Mouse (Mus musculus): ENCODE results near the gene Nkain1. TPM values are rescaled to one million over a fixed set of nuclear protein-coding genes. Genes with fewer than 3 reads are reported as not detected.

The Nkain1 gene
- polyA plus RNA-seq, 1 experiment = 2.4 TPM

- no peak for DNase-seq
- Histone ChIP-seq H3K27me3 (ENCODE audit: control insufficient read depth, insufficient read depth, low read length) (no peaks in the 10 kb centered on the region), H3K4me1 (replicated peaks; ENCODE audit: control insufficient read depth, insufficient read depth, low read length) (no peaks in the 10 kb centered on the region), H3K27ac (ENCODE audit: control insufficient read depth, insufficient read depth, low read length) (no peak overlapping the region), H3K4me3 (ENCODE audit: control insufficient read depth, insufficient read depth, low read length) (no peak overlapping the region), H3K36me3 (ENCODE audit: control insufficient read depth, insufficient read depth, low read length) (no peaks in the 10 kb centered on the region)
- TF ChIP-seq CTCF (IDR thresholded peaks at IDR 0.05; ENCODE audit: borderline replicate concordance, control insufficient read depth, extremely low read depth, insufficient read depth, low read length, poor library complexity) (no peak), POLR2A (IDR thresholded peaks at IDR 0.05; ENCODE audit: control insufficient read depth, extremely low read depth, insufficient read depth, low read length, poor library complexity) (no peak)
- WGBS = 89% methylated on average over 4 of the region's 4 CpGs
Measured at GRCm38 (mm10) chr4:130543121-130543520, 30.9 kb downstream of the Nkain1 start.

GRCm38 (mm10) chr4:130540831-130541230 is 33.1 kb downstream of the Nkain1 start:
- no peak for TF ChIP-seq CTCF (IDR thresholded peaks at IDR 0.05; ENCODE audit: borderline replicate concordance, control insufficient read depth, extremely low read depth, insufficient read depth, low read length, poor library complexity)
- no peak for TF ChIP-seq POLR2A (IDR thresholded peaks at IDR 0.05; ENCODE audit: control insufficient read depth, extremely low read depth, insufficient read depth, low read length, poor library complexity)
- Histone ChIP-seq H3K27me3 (ENCODE audit: control insufficient read depth, insufficient read depth, low read length) (no peaks in the 10 kb centered on the region), H3K27ac (ENCODE audit: control insufficient read depth, insufficient read depth, low read length) (no peak overlapping the region), H3K36me3 (ENCODE audit: control insufficient read depth, insufficient read depth, low read length) (no peaks in the 10 kb centered on the region), H3K4me1 (replicated peaks; ENCODE audit: control insufficient read depth, insufficient read depth, low read length) (no peaks in the 10 kb centered on the region), H3K4me3 (ENCODE audit: control insufficient read depth, insufficient read depth, low read length) (no peak overlapping the region)
- WGBS = 89% methylated on average over 4 of the region's 4 CpGs
- DNase-seq = no peak

DNA sequence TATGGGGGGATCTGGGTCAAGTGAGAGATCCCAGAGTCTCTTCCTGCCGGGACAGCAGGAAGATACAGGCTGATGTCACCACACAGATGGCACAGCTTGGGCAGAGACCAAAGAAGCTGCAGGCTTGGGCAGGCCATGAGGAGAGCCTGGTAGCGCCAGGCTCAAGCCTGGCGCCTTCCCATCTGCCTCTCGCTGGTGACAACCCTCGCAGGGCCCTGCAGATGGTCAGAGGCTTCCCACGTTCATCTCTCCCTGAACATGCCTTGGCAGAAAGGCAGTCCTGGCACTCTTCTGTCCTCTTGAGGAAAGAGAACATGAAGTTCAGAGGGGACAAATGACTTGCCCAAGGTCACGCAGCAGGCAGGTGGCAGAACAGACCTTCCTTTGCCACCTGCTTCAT is 34.3 kb downstream of the Nkain1 start:
- Histone ChIP-seq H3K27ac (ENCODE audit: control insufficient read depth, insufficient read depth, low read length) (no peak overlapping the region), H3K36me3 (ENCODE audit: control insufficient read depth, insufficient read depth, low read length) (no peaks in the 10 kb centered on the region), H3K27me3 (ENCODE audit: control insufficient read depth, insufficient read depth, low read length) (no peaks in the 10 kb centered on the region), H3K4me1 (replicated peaks; ENCODE audit: control insufficient read depth, insufficient read depth, low read length) (no peaks in the 10 kb centered on the region), H3K4me3 (ENCODE audit: control insufficient read depth, insufficient read depth, low read length) (no peak overlapping the region)
- TF ChIP-seq CTCF (IDR thresholded peaks at IDR 0.05; ENCODE audit: borderline replicate concordance, control insufficient read depth, extremely low read depth, insufficient read depth, low read length, poor library complexity) (no peak), POLR2A (IDR thresholded peaks at IDR 0.05; ENCODE audit: control insufficient read depth, extremely low read depth, insufficient read depth, low read length, poor library complexity) (no peak)
- no peak for DNase-seq
- 85% methylated on average over 7 of the region's 7 CpGs for WGBS

DNA sequence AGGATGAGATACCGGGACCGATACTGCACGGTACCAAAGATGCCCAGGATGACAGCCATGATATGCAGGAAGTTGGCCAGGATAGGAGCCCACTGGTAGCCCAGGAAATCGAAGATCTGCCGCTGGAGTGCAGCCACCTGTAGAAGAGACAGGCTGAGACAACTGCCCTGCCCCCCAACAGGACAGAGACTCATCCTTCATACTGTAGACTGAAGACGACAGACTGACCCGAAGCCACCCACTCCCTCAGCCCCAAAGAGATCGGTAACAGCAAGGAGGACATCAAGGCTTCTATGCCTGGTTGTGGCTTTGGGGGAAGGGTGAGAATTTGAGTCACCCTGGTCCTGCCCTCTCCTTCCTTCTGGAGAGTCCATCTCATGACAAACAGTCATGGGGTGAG is 34.9 kb downstream of the Nkain1 start:
- no peak for TF ChIP-seq POLR2A (IDR thresholded peaks at IDR 0.05; ENCODE audit: control insufficient read depth, extremely low read depth, insufficient read depth, low read length, poor library complexity)
- no peak for TF ChIP-seq CTCF (IDR thresholded peaks at IDR 0.05; ENCODE audit: borderline replicate concordance, control insufficient read depth, extremely low read depth, insufficient read depth, low read length, poor library complexity)
- Histone ChIP-seq H3K27ac (ENCODE audit: control insufficient read depth, insufficient read depth, low read length) (no peak overlapping the region), H3K27me3 (ENCODE audit: control insufficient read depth, insufficient read depth, low read length) (no peaks in the 10 kb centered on the region), H3K36me3 (ENCODE audit: control insufficient read depth, insufficient read depth, low read length) (no peaks in the 10 kb centered on the region), H3K4me3 (ENCODE audit: control insufficient read depth, insufficient read depth, low read length) (no peak overlapping the region), H3K4me1 (replicated peaks; ENCODE audit: control insufficient read depth, insufficient read depth, low read length) (no peaks in the 10 kb centered on the region)
- WGBS = 88% methylated on average over 8 of the region's 8 CpGs
- no peak for DNase-seq

DNA sequence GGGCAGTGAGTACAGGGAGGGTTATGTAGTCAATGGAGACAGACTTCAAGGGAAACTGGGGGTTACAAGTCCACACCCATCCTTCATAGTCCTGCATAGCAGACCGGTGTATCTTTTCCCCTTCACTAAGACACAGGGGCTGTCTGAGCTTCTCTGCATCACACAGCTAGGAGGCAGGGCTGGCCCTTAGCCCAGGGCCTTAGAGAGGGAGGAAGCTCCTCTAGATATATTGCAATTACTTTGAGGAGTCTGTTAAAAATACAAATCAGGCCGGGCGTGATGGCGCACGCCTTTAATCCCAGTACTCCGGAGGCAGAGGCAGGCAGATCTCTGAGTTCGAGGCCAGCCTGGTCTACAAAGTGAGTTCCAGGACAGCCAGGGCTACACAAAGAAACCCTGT is 36.6 kb downstream of the Nkain1 start:
- Histone ChIP-seq H3K27ac (ENCODE audit: control insufficient read depth, insufficient read depth, low read length) (no peak overlapping the region), H3K4me1 (replicated peaks; ENCODE audit: control insufficient read depth, insufficient read depth, low read length) (no peaks in the 10 kb centered on the region), H3K4me3 (ENCODE audit: control insufficient read depth, insufficient read depth, low read length) (no peak overlapping the region), H3K27me3 (ENCODE audit: control insufficient read depth, insufficient read depth, low read length) (no peaks in the 10 kb centered on the region), H3K36me3 (ENCODE audit: control insufficient read depth, insufficient read depth, low read length) (no peaks in the 10 kb centered on the region)
- WGBS = 95% methylated on average over 7 of the region's 7 CpGs
- DNase-seq = no peak
- TF ChIP-seq CTCF (IDR thresholded peaks at IDR 0.05; ENCODE audit: borderline replicate concordance, control insufficient read depth, extremely low read depth, insufficient read depth, low read length, poor library complexity) (no peak), POLR2A (IDR thresholded peaks at IDR 0.05; ENCODE audit: control insufficient read depth, extremely low read depth, insufficient read depth, low read length, poor library complexity) (no peak)

DNA sequence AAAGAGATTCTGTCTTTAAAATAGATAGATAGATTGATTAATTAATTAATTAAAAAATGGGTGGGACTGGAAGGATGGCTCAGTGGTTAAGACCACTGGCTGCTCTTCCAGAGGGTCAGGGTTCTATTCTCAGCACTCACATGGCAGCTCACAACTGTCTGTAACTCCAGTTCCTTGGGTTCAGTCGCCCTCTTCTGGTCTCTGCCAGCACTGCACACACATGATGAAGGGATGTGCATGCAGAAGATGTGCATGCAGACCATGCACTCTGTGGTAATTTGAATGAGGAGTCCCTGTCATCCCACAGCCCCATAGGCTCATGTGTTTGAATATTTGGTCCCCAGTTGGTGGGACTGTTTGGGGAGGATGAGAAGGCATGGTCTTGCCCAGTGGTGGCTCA is 38.2 kb downstream of the Nkain1 start:
- DNase-seq = no peak
- Histone ChIP-seq H3K27ac (ENCODE audit: control insufficient read depth, insufficient read depth, low read length) (no peak overlapping the region), H3K36me3 (ENCODE audit: control insufficient read depth, insufficient read depth, low read length) (no peaks in the 10 kb centered on the region), H3K4me3 (ENCODE audit: control insufficient read depth, insufficient read depth, low read length) (no peak overlapping the region), H3K27me3 (ENCODE audit: control insufficient read depth, insufficient read depth, low read length) (no peaks in the 10 kb centered on the region), H3K4me1 (replicated peaks; ENCODE audit: control insufficient read depth, insufficient read depth, low read length) (no peaks in the 10 kb centered on the region; the same call in 1 of the 2 replicates)
- TF ChIP-seq CTCF (IDR thresholded peaks at IDR 0.05; ENCODE audit: borderline replicate concordance, control insufficient read depth, extremely low read depth, insufficient read depth, low read length, poor library complexity) (no peak), POLR2A (IDR thresholded peaks at IDR 0.05; ENCODE audit: control insufficient read depth, extremely low read depth, insufficient read depth, low read length, poor library complexity) (no peak)
- 75% methylated on average over 1 of the region's 1 CpGs for WGBS

DNA sequence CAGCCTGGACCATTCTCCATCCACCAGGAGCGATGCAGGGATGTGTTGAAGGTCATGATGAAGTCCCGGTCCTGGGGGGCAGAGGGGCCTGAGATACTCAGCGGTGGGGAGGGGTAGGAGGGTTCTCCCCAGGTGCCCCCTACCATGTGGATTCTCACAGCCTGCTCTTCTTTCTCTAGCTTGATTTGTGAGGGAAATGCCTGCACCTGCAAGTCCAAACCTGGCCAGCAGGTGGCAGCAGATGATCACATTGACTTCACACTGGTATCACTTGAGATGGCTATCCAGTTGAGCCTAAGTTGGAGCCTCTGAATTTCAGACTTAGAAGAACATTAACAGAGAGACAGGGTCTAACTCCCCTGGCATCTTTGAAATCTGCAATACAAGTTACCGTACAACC is 40.0 kb downstream of the Nkain1 start:
- WGBS = 39% methylated on average over 4 of the region's 4 CpGs
- Histone ChIP-seq H3K4me1 (replicated peaks; ENCODE audit: control insufficient read depth, insufficient read depth, low read length) (no peaks in the 10 kb centered on the region; the same call in 1 of the 2 replicates), H3K27ac (ENCODE audit: control insufficient read depth, insufficient read depth, low read length) (no peak overlapping the region), H3K27me3 (ENCODE audit: control insufficient read depth, insufficient read depth, low read length) (no peaks in the 10 kb centered on the region), H3K36me3 (ENCODE audit: control insufficient read depth, insufficient read depth, low read length) (no peaks in the 10 kb centered on the region), H3K4me3 (ENCODE audit: control insufficient read depth, insufficient read depth, low read length) (no peak overlapping the region)
- peak; percentile 79 for DNase-seq
- peak; percentile 57; the same call in 1 of the 2 replicates for TF ChIP-seq CTCF (IDR thresholded peaks at IDR 0.05; ENCODE audit: borderline replicate concordance, control insufficient read depth, extremely low read depth, insufficient read depth, low read length, poor library complexity)
- TF ChIP-seq POLR2A (IDR thresholded peaks at IDR 0.05; ENCODE audit: control insufficient read depth, extremely low read depth, insufficient read depth, low read length, poor library complexity) = no peak

Measured in thymus, adult 2 months (tissue).